Mouse (Mus musculus) heart, postnatal 10 days (tissue): ENCODE data around the gene Ets2. TPM values are rescaled to one million over a fixed set of nuclear protein-coding genes. Genes with fewer than 3 reads are reported as not detected.
"Not testable (repeated sequence)": the region's sequence is repeated elsewhere in the genome, so short reads cannot be mapped to it uniquely, and the experiment has no call there.

Experiments
- DNase-seq, 2 experiments: peaks; one replicate each; pipeline ENCODE4 v3.0.0; 2021
- intact Hi-C: fragments of 180-260 bp; cut with DNase I; formaldehyde crosslinking; loops from one replicate; pipeline ENCODE4 v1.15.1; 2025
- total RNA-seq, 2 experiments: library from RNA; stranded (reverse); gene quantifications; 2 replicates each; pipeline ENCODE4 v1.2.3; 2021

Ets2 gene
- total RNA-seq, 2 experiments from 2014 or later: 105 to 144 TPM

DNA sequence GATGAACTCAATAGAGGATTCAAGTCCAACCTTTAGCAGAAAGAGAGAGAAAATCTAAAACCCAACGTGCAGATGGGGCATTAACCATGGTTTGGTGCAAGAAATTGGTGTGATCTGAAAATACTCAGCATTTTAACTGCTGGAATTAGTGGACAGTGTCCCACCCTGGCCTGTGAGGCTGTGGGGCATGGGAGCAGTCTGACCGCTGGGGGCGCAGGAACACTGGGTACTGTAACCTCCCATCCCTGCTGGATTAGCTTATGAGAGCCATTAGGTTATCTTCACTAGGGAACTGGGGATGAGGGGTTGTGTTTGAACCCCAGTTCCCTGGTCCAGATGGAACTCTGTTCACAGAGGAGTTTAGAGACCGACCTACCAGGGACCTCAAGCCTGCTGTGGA lies 13.9 kb upstream of the Ets2 start:
- intact Hi-C loops: no loop called here
- DNase-seq: no peak

- DNase-seq: no peak
- intact Hi-C loops: no loop called here
Observed at GRCm38 (mm10) chr16:95696599-95696998, 5.3 kb upstream of the Ets2 start.

DNA sequence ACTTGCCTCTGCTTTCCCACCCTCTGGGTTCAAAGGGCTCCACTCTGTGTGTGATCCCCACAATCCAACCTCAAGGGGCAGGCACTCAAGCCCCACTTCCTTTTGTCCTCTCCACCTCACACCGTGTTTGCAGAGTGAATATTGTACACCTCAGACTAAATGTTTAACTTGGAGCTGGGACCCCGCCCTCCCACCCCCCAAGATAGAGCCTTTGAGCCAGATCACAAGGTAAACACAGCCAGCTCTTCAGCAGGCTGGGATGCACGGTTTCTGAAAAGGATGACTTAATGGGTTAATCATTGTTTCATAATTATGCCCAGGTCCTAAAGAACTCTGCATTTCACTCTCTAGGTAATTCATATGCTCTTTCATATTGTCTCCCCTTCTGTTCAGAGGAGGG lies 2.2 kb upstream of the Ets2 start:
- no peak for DNase-seq
- intact Hi-C loops: loop anchor here (2.0 kb wide), 1 partner anchor 39 kb away; no protein-coding TSS in a partner anchor

DNA sequence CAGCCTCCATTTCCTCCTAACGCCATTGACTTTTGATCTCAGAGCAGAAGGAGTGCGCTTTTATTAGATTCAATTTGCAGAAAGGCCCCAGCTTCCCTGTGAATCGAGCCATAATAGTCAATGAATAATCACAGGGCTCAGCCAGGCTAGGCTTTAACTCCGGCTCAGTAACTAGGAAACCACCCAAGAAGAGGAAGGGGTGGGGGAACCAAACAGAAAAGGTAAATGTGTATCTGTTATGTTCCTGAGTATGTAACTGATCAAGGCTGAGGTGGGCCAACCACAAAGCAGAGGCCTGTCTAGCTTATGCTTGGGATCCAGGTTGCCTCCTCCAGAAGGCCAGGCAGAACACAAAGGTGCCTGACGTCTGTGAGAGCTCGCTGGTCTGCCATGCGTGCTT lies 1.7 kb upstream of the Ets2 start:
- DNase-seq: no peak
- intact Hi-C loops: loop anchor here (2.0 kb wide), 1 partner anchor 39 kb away; no protein-coding TSS in a partner anchor

DNA sequence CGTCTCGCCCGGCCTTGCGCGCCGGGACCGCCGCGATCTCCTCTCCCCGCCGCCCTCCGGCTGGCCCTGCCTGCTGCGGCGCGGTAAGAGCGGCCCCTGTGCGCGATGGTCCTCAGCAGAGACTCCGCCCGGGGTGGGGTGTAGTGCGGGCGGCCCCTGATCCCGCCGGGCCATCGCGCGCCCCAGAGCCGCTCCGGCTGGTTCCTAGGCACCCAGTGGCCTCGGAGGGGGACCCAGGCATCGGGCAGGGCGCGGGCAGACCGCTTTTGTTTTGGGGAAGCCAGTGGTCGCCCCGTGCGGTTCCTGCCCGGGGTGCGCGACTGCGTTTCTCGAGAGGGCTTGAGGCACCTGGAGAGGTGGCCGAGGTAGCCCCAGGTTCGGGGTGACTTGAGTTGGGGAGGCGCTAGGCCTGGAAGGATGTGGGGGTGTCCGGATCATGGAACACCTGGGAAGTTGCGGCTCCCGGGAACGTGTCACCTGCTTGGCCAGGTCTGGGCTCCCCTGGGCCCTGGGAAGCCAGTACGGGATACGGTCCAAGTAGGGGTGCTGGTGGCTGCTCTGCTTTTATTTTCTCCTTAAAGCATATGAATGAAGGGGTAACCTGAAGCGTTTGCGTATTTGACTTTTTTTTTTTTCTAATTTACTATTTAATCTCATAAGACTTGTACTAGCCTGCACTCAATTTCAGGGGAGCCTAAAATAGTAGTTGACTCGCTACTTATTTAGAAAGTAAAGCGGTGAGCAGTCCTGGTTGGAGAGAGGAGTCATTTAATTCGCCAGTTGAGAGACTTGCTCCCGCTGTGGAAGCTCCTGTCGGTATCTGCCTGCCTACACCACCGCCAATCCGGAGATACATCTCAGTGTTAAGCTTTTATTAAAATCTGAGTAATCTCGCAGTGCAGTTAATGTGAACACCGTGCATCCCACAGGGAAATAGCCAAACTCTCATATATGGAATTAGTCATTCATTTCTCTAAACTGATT lies 979 bp downstream of the Ets2 start:
- peak in 1 of 2 experiments; percentile 65 for DNase-seq
- intact Hi-C loops: loop anchor here (1.0 to 2.0 kb wide), 4 partner anchors 128 to 244 kb away; no protein-coding TSS in a partner anchor

- peak in 1 of 2 experiments; percentile 51 for DNase-seq
- intact Hi-C loops: loop anchor here (2.0 kb wide), 4 partner anchors 49 to 245 kb away; no protein-coding TSS in a partner anchor
Observed at GRCm38 (mm10) chr16:95703958-95704357, 2.1 kb downstream of the Ets2 start.

GRCm38 (mm10) chr16:95704662-95705330 lies 2.9 kb downstream of the Ets2 start:
- DNase-seq: no peak
- intact Hi-C loops: loop anchor here (2.0 kb wide), 1 partner anchor 48 kb away; no protein-coding TSS in a partner anchor

DNA sequence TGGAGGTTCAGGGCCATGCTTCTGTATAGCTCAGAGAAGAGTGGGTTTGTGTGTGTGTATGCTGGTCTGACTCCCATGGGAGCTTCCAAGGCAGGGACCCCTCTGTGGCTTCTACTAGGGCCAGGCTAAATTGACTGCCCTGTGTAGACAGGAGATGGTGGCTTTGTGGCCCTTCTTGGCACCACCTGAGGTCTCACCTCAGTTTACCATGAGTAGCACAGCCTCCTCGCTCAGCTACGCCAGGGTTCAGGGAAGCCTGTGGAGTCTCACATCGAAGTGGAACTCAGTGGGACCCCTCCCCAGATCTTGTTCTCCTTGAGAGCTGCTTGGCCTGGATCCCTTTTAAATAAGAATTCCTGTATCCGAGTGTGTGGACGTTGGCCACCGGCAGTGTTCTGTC lies 3.9 kb downstream of the Ets2 start:
- intact Hi-C loops: loop anchor here (2.0 kb wide), 1 partner anchor 47 kb away; no protein-coding TSS in a partner anchor
- DNase-seq: no peak

GRCm38 (mm10) chr16:95708211-95709004 lies 6.5 kb downstream of the Ets2 start:
- DNase-seq: no peak
- intact Hi-C loops: no loop called here

DNA sequence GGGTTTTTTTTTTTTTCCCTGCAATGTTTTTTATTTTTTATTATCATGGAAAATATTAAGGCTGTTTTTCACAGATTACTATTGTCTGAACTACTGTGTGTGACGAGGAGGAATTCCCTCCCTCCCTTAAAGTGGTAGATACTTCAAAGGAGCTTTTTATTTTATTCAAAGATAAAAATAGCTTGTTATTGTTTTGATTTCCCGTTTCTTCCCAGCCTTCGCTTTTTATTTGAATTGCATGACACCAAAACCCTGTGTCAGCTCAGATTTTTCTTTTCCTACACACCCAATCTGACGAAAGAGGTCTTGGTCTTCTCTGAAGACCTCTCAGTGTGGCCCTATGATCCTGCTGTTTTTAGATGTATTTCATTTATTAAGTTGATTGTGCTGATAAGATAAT lies 7.3 kb downstream of the Ets2 start:
- DNase-seq: no peak
- intact Hi-C loops: no loop called here

DNA sequence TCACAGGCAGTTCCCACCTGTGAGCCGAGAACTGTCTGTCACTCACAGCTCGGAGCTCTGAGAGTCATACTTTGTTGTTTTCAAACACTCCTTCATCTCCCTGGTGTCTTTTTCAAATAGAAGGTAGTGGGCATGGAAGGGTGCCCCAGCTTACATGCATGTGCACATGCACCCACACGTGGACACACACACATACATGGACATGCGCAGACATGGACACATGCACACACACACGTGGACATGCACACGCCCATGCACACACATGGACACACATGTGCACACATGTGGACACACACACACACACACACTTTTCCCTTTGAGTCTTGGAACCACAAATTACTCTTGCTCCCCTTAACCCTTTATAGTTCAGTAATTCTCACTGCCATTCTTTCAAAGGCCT lies 8.3 kb downstream of the Ets2 start:
- intact Hi-C loops: no loop called here
- no peak for DNase-seq

GRCm38 (mm10) chr16:95712121-95712520 lies 10.2 kb downstream of the Ets2 start:
- intact Hi-C loops: no loop called here
- no peak for DNase-seq

DNA sequence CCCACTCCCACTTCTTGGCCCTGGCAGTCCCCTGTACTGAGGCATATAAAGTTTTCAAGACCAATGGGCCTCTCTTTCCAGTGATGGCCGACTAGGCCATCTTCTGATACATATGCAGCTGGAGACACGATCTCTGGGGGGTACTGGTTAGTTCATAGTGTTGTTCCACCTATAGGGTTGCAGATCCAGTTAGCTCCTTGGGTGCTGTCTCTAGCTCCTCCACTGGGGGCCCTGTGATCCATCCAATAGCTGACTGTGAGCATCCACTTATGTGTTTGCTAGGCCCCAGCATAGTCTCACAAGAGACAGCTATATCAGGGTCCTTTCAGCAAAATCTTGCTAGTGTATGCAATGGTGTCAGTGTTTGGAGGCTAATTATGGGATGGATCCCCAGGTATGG lies 11.2 kb downstream of the Ets2 start:
- DNase-seq, intact Hi-C loops: not testable (repeated sequence)

GRCm38 (mm10) chr16:95715026-95715425 lies 13.2 kb downstream of the Ets2 start:
- intact Hi-C loops: no loop called here
- DNase-seq: peak; percentile 48 to 57

DNA sequence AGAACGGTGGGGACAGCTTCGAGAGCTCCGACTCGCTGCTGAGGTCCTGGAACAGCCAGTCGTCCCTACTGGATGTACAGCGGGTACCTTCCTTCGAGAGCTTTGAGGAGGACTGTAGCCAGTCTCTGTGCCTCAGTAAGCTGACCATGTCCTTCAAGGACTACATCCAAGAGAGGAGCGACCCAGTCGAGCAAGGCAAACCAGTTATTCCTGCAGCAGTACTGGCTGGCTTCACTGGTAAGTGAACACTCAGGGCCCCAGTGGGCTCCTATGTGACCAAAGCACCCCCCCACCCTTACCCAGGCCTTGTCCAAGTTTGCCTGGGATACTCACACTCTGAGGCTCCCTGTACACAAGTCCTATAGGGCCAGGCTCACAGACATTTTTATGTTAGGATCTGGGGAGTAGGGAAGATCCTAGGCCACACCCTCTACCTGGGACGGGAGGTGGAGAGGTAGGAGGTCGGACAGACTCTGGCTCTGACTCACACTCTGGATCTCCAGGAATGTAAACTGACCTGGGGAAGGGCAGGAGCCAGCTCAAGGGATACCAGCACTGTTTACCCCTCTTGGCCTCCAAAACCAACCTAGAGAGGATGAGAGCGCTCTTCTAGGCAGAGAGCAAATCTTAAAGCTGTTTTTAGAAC lies 14.3 kb downstream of the Ets2 start:
- no peak for DNase-seq
- intact Hi-C loops: no loop called here

- intact Hi-C loops: no loop called here
- DNase-seq: no peak
Observed at GRCm38 (mm10) chr16:95717631-95718030, 15.8 kb downstream of the Ets2 start.

DNA sequence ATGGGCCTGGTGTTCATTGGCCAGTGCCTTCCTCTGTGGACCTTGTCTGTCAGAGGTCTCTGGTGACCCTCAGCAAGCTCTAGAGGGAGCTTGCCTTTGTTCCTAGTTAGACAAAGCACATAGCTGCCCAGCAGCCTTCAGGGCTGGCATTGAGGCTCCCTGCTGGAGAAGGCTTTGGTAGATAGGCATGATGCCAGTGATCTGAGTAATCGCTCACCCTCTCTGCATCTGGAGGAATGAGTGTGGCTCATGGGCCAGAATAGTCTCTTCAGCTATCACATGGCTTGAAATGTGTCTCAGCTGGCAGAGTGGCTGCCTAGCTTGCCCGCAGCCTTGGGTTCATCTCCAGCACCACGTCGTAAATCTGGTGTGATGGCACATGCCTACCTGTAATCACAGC lies 16.2 kb downstream of the Ets2 start:
- intact Hi-C loops: no loop called here
- DNase-seq: no peak

- intact Hi-C loops: no loop called here
- no peak for DNase-seq
Observed at GRCm38 (mm10) chr16:95720532-95720931, 18.7 kb downstream of the Ets2 start.

- intact Hi-C loops: no loop called here
- no peak for DNase-seq
Observed at GRCm38 (mm10) chr16:95724251-95724650, 22.4 kb downstream of the Ets2 start.

GRCm38 (mm10) chr16:95724776-95725175 lies 22.9 kb downstream of the Ets2 start:
- intact Hi-C loops: no loop called here

More at GRCm38 (mm10) chr16:95724776-95725175, 22.9 kb downstream of the Ets2 start:
- no peak for DNase-seq
